Mouse (Mus musculus): ENCODE measurements around the gene Bend6. TPM values are rescaled to one million over a fixed set of nuclear protein-coding genes. Genes with fewer than 3 reads are reported as not detected.

The Bend6 gene
- total RNA-seq, 2 experiments from 2014 or later: 0.60 to 1.1 TPM

DNA sequence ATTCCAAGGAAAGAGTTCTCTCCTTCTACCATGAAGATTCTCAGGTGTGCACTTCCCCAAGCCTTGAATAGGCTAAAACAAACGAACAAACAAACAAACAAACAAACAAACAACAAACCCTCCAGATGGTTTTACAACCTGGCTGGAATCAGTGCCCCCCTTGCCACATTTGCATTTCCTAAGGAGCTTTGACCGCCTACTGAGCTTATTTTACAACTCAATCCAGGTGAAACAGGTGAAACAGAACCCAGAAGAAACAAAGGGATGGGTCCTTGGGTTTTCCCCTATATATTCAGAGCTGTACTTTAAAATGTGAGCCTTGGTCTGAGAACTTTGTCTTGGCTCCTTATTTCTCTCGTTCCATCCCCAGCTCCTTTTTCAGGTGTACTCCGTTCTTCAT lies 77.0 kb downstream of the Bend6 start:
- intact Hi-C loops (cut with DNase I; ENCODE audit: low total_unique reads): no loop called here
- no peak for DNase-seq

DNA sequence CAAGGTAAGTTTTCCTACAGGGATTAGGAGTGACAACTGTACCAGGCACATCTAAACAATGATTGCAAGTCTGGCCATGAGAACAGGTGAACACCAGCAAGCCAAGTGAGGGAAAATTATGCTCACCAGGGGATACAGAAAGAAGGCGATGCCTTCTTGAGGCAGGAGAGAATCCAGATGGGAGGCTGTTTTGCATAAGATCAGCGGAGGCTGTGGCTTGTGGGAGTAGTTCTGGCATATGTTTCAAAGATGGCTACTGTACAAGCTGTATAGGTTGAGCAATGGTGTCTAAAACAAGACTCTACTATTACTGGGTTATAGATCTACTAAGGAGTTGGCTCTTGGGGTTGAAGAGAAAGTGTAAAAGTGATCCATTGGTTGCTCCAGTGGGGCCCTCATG lies 89.7 kb downstream of the Bend6 start:
- DNase-seq: no peak
- intact Hi-C loops (cut with DNase I; ENCODE audit: low total_unique reads): no loop called here

GRCm38 (mm10) chr1:33813868-33814794 lies 93.5 kb downstream of the Bend6 start, which contains the start of gene Zfp451:
Gene Zfp451 (minus strand): TSS chr1:33814595.
- intact Hi-C loops (cut with DNase I; ENCODE audit: low total_unique reads): no loop called here
- DNase-seq: peak; percentile 95

DNA sequence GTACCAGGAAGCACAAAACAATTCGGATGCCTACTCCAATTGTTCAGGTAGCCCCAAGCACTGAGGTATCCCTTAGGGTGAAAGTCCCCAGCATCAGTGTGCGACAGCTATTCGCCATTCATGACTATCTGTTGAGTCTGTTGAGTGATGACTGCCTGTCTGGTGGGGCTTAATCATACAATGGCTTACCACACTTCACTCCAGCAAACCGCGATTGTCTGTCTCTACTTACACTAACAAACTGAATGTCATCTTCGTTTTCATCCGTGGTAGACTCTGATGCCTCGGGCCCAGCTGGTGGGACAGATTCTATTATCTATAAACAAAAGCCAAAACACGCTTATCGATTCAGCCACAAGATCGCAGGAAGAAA lies 94.1 kb downstream of the Bend6 start:
- DNase-seq: no peak
- intact Hi-C loops (cut with DNase I; ENCODE audit: low total_unique reads): no loop called here

DNA sequence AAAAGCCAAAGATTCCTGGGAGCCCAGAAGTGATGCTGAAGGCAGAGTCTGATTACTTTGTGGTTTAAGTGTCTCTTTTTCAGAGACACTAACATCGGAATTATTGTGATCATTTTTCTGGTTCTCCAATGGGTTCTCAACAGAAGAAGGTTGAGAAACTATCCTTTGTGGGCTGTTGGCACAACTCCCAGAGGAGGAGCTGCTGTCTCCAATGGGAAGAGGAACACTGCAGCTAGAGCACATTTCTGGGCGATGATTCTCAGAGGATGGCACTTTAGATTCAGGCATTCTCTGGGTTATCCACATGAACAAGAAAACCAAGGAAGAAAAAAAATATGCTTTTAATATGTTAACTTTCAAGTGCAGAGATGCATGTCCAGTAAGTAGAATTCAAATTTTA lies 104.3 kb downstream of the Bend6 start:
- intact Hi-C loops (cut with DNase I; ENCODE audit: low total_unique reads): no loop called here

More for the DNA sequence above, 104.3 kb downstream of the Bend6 start:
- no peak for DNase-seq

Other genes with a start within 250 kb of the Bend6 start
- 1 to 10 TPM; 1.8 to 2.7 TPM for gene Prim2, start 238.0 kb downstream of the Bend6 start, total RNA-seq (2021)
- 1 to 10 TPM; 6.5 to 7.0 TPM for gene Rab23, start 187.9 kb downstream of the Bend6 start, total RNA-seq (2021)
- gene Bag2, start 150.0 kb downstream of the Bend6 start, total RNA-seq (2021): 10 to 100 TPM; 16.6 to 24.6 TPM
- 10 to 100 TPM; 14.1 TPM for gene Zfp451, start 93.2 kb downstream of the Bend6 start, total RNA-seq (2021)
- 100 to 1,000 TPM; 121 to 150 TPM for gene Dst, start 409 bp upstream of the Bend6 start, total RNA-seq (2021)